Mouse (Mus musculus) activated CD4-positive, CD25-positive, alpha-beta regulatory T cell, adult 4 months (primary cell): ENCODE results near the gene Usp20. TPM values are rescaled to one million over a fixed set of nuclear protein-coding genes. Genes with fewer than 3 reads are reported as not detected.
"Not testable (repeated sequence)": the region's sequence is repeated elsewhere in the genome, so short reads cannot be mapped to it uniquely, and the experiment has no call there.

Source experiments
- ATAC-seq: one replicate; pipeline ENCODE4 v1.8.0; 2017
- polyA plus RNA-seq, 2 experiments: library from polyadenylated mRNA; unstranded; fragments of 100-300 nt; shearing (Covaris generic); gene quantifications; one replicate each; pipeline ENCODE4 v1.2.1; 2017

Usp20 gene
- polyA plus RNA-seq: 10 to 100 TPM; 11.6 to 15.0 TPM

GRCm38 (mm10) chr2:30981790-30982513 is at the start of gene Usp20, which contains the start of gene BC005624:
TSS of gene Usp20 (plus strand) at chr2:30982279.
TSS of gene BC005624 (minus strand) at chr2:30982201.
- ATAC-seq: peak; percentile 97

GRCm38 (mm10) chr2:30933032-30933431 is 49.0 kb upstream of the Usp20 start:
- ATAC-seq: no peak

GRCm38 (mm10) chr2:30933917-30934450 is 48.1 kb upstream of the Usp20 start:
- peak; percentile 40 for ATAC-seq

GRCm38 (mm10) chr2:30936808-30937207 is 45.3 kb upstream of the Usp20 start:
- ATAC-seq: no peak

- no peak for ATAC-seq
Observed at GRCm38 (mm10) chr2:30937731-30938130, 44.3 kb upstream of the Usp20 start.

GRCm38 (mm10) chr2:30938574-30938991 is 43.5 kb upstream of the Usp20 start:
- ATAC-seq: no peak

GRCm38 (mm10) chr2:30941586-30941985 is 40.5 kb upstream of the Usp20 start:
- ATAC-seq: no peak

GRCm38 (mm10) chr2:30942116-30942515 is 40.0 kb upstream of the Usp20 start:
- not testable (repeated sequence) for ATAC-seq

- ATAC-seq: peak; percentile 95
Observed at GRCm38 (mm10) chr2:30942603-30943011, 39.5 kb upstream of the Usp20 start.

GRCm38 (mm10) chr2:30952457-30952823 is 29.6 kb upstream of the Usp20 start:
- no peak for ATAC-seq

- peak; percentile 97 for ATAC-seq
Observed at GRCm38 (mm10) chr2:30952824-30953490, 29.1 kb upstream of the Usp20 start, which contains the start of gene Tor1b. TSS of gene Tor1b (plus strand) at chr2:30952959.

- no peak for ATAC-seq
Observed at GRCm38 (mm10) chr2:30954797-30955196, 27.3 kb upstream of the Usp20 start.

- ATAC-seq: no peak
Observed at GRCm38 (mm10) chr2:30957511-30957910, 24.6 kb upstream of the Usp20 start.

- no peak for ATAC-seq
Observed at GRCm38 (mm10) chr2:30958726-30959125, 23.4 kb upstream of the Usp20 start.

- ATAC-seq: no peak
Observed at GRCm38 (mm10) chr2:30959856-30960255, 22.2 kb upstream of the Usp20 start.

GRCm38 (mm10) chr2:30962570-30963254 is 19.4 kb upstream of the Usp20 start:
- ATAC-seq: no peak

- no peak for ATAC-seq
Observed at GRCm38 (mm10) chr2:30965627-30966026, 16.5 kb upstream of the Usp20 start.

GRCm38 (mm10) chr2:30966826-30967225 is 15.3 kb upstream of the Usp20 start:
- ATAC-seq: peak; percentile 27

- peak; percentile 85 for ATAC-seq
Observed at GRCm38 (mm10) chr2:30967352-30968327, 14.4 kb upstream of the Usp20 start, which contains the start of gene Tor1a. TSS of gene Tor1a (minus strand) at chr2:30967933.

- ATAC-seq: no peak
Observed at GRCm38 (mm10) chr2:30983024-30983423, 945 bp downstream of the Usp20 start.

- no peak for ATAC-seq
Observed at GRCm38 (mm10) chr2:30985111-30986020, 3.3 kb downstream of the Usp20 start.
